ENCODE assay signal across 21 mouse cellular contexts in the genomic region with DNA sequence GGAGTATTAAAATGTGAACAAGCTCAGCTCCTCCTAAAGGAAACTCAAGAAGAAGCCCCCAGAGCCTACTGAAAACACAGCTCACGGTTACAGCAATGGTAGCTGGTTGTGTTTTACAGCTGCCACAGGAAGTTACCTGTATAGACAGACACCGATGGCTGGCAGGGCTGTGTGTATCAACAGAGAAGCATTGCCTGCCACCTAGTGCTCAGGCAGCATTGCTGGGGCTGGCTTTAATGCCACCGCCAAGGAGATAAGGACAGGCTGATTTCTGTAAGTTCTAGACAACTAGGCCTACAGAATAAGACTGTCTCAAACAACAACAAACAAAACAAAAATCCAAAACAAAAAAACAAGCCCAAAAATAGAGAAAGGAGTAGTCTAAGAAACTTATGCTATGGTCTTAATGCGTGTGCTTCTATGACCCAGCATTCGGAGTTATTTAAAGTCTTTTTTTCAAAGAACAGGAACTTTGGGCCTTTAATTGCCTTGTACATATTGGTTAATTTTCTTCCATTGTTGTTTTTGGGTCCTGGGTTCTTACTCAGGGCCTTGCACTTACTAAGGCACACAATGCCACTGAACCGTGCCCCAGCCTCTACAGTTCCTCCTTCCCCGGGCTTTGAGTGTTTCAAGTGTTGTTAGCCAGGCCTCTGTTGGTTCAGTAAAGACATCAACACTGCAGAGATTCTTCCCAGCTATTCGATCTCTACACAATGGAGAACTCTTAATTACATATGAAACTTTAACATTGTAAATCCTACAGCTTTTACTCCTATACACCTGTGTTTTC. TPM values are rescaled to one million over a fixed set of nuclear protein-coding genes. Genes with fewer than 3 reads are reported as not detected.
A peak's percentile ranks its signal among the peaks of the same experiment; 100 is the strongest.
DNase-seq lines count a peak whose midpoint lies in the region; ATAC-seq and TF ChIP-seq lines count a peak whose summit lies in the region.
"Had no signal": no experiment of that assay in that cellular context is flagged by ENCODE, and none has a peak within 500 bp of the region (broad histone marks: within the 10 kb centered on the region; RNA-seq: fewer than 3 reads in every experiment).

No protein-coding gene starts in this region.

- no peak overlapping the region for H3K9ac ChIP-seq in lung, embryonic 14.5 days
- no peak overlapping the region for H3K9ac ChIP-seq in ES-Bruce4 (ENCODE audit: low read depth, poor library complexity, severe bottlenecking)
- H3K9ac ChIP-seq: embryonic facial prominence, embryonic 15.5 days; hindbrain, embryonic 13.5 days; limb, embryonic 15.5 days; liver, postnatal 0 days; midbrain, embryonic 12.5 days had no signal

- ATAC-seq in lung, embryonic 14.5 days (ENCODE audit: insufficient read depth): no peak
- 0 out of 2 replicates have a peak, but pooled peaks have one; percentile 23 for ATAC-seq in megakaryocyte progenitor cell, adult 5-6 weeks (replicated peaks; ENCODE audit: poor library complexity)
- ATAC-seq: liver, postnatal 0 days had no signal

- H3K9me3 ChIP-seq in lung, embryonic 14.5 days (ENCODE audit: low read depth, low read length): no peaks in the 10 kb centered on the region
- no peaks in the 10 kb centered on the region for H3K9me3 ChIP-seq in ES-Bruce4 (replicated peaks; ENCODE audit: control insufficient read depth, insufficient read depth, low read length, poor library complexity, severe bottlenecking)
- H3K9me3 ChIP-seq: embryonic facial prominence, embryonic 15.5 days; hindbrain, embryonic 13.5 days; limb, embryonic 15.5 days; midbrain, embryonic 12.5 days had no signal

- 78% methylated on average over 8 of the region's 8 CpGs for WGBS in lung, embryonic 14.5 days

- no peaks in the 10 kb centered on the region for H3K27me3 ChIP-seq in lung, embryonic 14.5 days (ENCODE audit: insufficient read depth, low read length)
- no peaks in the 10 kb centered on the region for H3K27me3 ChIP-seq in ES-Bruce4 (ENCODE audit: control insufficient read depth, insufficient read depth, low read length, poor library complexity, severe bottlenecking)
- H3K27me3 ChIP-seq: embryonic facial prominence, embryonic 15.5 days; hindbrain, embryonic 13.5 days; limb, embryonic 15.5 days; midbrain, embryonic 12.5 days had no signal

- no peak overlapping the region for H3K4me2 ChIP-seq in lung, embryonic 14.5 days
- H3K4me2 ChIP-seq: embryonic facial prominence, embryonic 15.5 days; heart, embryonic 11.5 days; hindbrain, embryonic 13.5 days; limb, embryonic 15.5 days; midbrain, embryonic 12.5 days had no signal

- TF ChIP-seq POLR2A in ES-Bruce4 (IDR thresholded peaks at IDR 0.05; ENCODE audit: insufficient read depth, low read length): no peak

- H3K27ac ChIP-seq in lung, embryonic 14.5 days (ENCODE audit: low read depth): no peak overlapping the region
- H3K27ac ChIP-seq in ES-Bruce4 (ENCODE audit: insufficient read depth, low read length): no peak overlapping the region
- H3K27ac ChIP-seq: embryonic facial prominence, embryonic 15.5 days; gastrocnemius, adult 2 months; hindbrain, embryonic 13.5 days; limb, embryonic 15.5 days; midbrain, embryonic 12.5 days had no signal

- no peak overlapping the region for H3K4me3 ChIP-seq in lung, embryonic 14.5 days (ENCODE audit: low read depth, low read length)
- no peak overlapping the region for H3K4me3 ChIP-seq in ES-Bruce4 (ENCODE audit: low read depth, low read length)
- H3K4me3 ChIP-seq: embryonic facial prominence, embryonic 15.5 days; gastrocnemius, adult 2 months; hindbrain, embryonic 13.5 days; limb, embryonic 15.5 days; midbrain, embryonic 12.5 days had no signal

- peak; percentile 53 for DNase-seq in kidney, adult 9 months
- DNase-seq in kidney, adult 11 months: no peak
- no peak for DNase-seq in lung, embryonic 14.5 days
- DNase-seq in lung, adult 18-20 months: no peak
- DNase-seq in frontal cortex, postnatal 25 days (ENCODE audit: low spot score in 2 of 2): no peak
- DNase-seq: adrenal gland, postnatal 14 days; cerebellum, adult 18-20 months; cerebellum, postnatal 36 days; gastrocnemius, adult 2 months; heart, postnatal 10 days; layer of hippocampus, postnatal 36 days; liver, postnatal 0 days; lung, postnatal 4 days; spleen, adult 18-20 months had no signal

- TF ChIP-seq EP300 in ES-Bruce4 (IDR thresholded peaks at IDR 0.05; ENCODE audit: insufficient read depth, low read depth, low read length): no peak

- H3K36me3 ChIP-seq in lung, embryonic 14.5 days (ENCODE audit: insufficient read depth): peaks cover 15% of the 10 kb centered on the region
- H3K36me3 ChIP-seq in ES-Bruce4 (ENCODE audit: control insufficient read depth, insufficient read depth, low read length, poor library complexity, severe bottlenecking): no peaks in the 10 kb centered on the region; the same call in 1 of the 2 replicates

- H3K4me1 ChIP-seq in lung, embryonic 14.5 days (ENCODE audit: insufficient read depth): no peaks in the 10 kb centered on the region
- H3K4me1 ChIP-seq in ES-Bruce4 (ENCODE audit: control insufficient read depth, insufficient read depth, low read length): no peaks in the 10 kb centered on the region
- H3K4me1 ChIP-seq: embryonic facial prominence, embryonic 15.5 days; hindbrain, embryonic 13.5 days; limb, embryonic 15.5 days; midbrain, embryonic 12.5 days had no signal

- TF ChIP-seq CTCF in lung, embryonic 14.5 days (IDR thresholded peaks at IDR 0.05; ENCODE audit: low read depth): peak; percentile 21; the same call in 1 of the 2 replicates
- peak; percentile 13 for TF ChIP-seq CTCF in ES-Bruce4 (IDR thresholded peaks at IDR 0.05; ENCODE audit: low read depth, low read length)

RNA-seq across cellular contexts. Expression of gene Nfu1, which starts 23.5 kb away (rescaled TPM):
- 88.4 and 90.5 TPM in 2 replicates for polyA plus RNA-seq in lung, embryonic 14.5 days (2014; fragmentation: Nextera tagmentation; extraction: Ambion mirVana)
- 77.5 and 78.1 TPM in 2 replicates for polyA plus RNA-seq in ES-Bruce4 (2011; ENCODE audit: insufficient read depth, insufficient read length, low read depth, missing spikeins)
- total RNA-seq in megakaryocyte progenitor cell, adult 5-6 weeks (2015): 104 and 108 TPM in 2 replicates
- 76.0 and 86.0 TPM in 2 replicates for total RNA-seq in megakaryocyte progenitor cell, adult 5-6 weeks (2017)

RNA-seq across cellular contexts. Expression of gene Gfpt1, which starts 57.1 kb away (rescaled TPM):
- polyA plus RNA-seq in lung, embryonic 14.5 days (2014; fragmentation: Nextera tagmentation; extraction: Ambion mirVana): 22.1 and 25.7 TPM in 2 replicates
- polyA plus RNA-seq in ES-Bruce4 (2011; ENCODE audit: insufficient read depth, insufficient read length, low read depth, missing spikeins): 48.1 and 54.6 TPM in 2 replicates
- total RNA-seq in megakaryocyte progenitor cell, adult 5-6 weeks (2015): 22.2 and 26.3 TPM in 2 replicates
- 15.0 and 21.9 TPM in 2 replicates for total RNA-seq in megakaryocyte progenitor cell, adult 5-6 weeks (2017)
